Mouse (Mus musculus) hindbrain, postnatal 0 days (tissue): ENCODE data around the gene Tmem175. TPM values are rescaled to one million over a fixed set of nuclear protein-coding genes. Genes with fewer than 3 reads are reported as not detected.

Experiments used
- ATAC-seq: fragments of 200-750 bp; cut with Nextera tagmentation; 2 replicates; pipeline ENCODE4 v1.8.0; 2017; ENCODE audit warnings: mild to moderate bottlenecking, moderate TSS enrichment, moderate library complexity
- DNase-seq: peaks from one replicate; pipeline ENCODE4 v3.0.0-alpha.2; 2015; ENCODE audit warnings: low spot score
- H3K27ac ChIP-seq: fragments of 300-500 bp; sonication (generic); 2 replicates; pipeline ENCODE4 v1.5.1; 2014; ENCODE audit warnings: mild to moderate bottlenecking
- H3K27me3 ChIP-seq: fragments of 300-500 bp; sonication (generic); 2 replicates; pipeline ENCODE4 v1.6.1; 2014; ENCODE audit warnings: low read length, mixed read lengths; ENCODE audit not compliant: insufficient read depth
- H3K36me3 ChIP-seq: fragments of 300-500 bp; sonication (generic); 2 replicates; pipeline ENCODE4 v1.6.1; 2014; ENCODE audit warnings: low read length, mixed read lengths; ENCODE audit not compliant: insufficient read depth
- H3K4me1 ChIP-seq: fragments of 300-500 bp; sonication (generic); 2 replicates; pipeline ENCODE4 v1.6.1; 2014; ENCODE audit warnings: antibody characterized with exemption, low read length, mixed read lengths; ENCODE audit not compliant: insufficient read depth
- H3K4me2 ChIP-seq: fragments of 300-500 bp; sonication (generic); 2 replicates; pipeline ENCODE4 v1.6.1; 2014; ENCODE audit warnings: low read depth, mild to moderate bottlenecking, low read length, moderate library complexity, mixed read lengths
- H3K4me3 ChIP-seq: fragments of 300-500 bp; sonication (generic); 2 replicates; pipeline ENCODE4 v1.5.1; 2014; ENCODE audit warnings: low read length
- H3K9ac ChIP-seq: fragments of 300-500 bp; sonication (generic); replicated peaks from 2 replicates; pipeline ENCODE4 v1.6.1; 2014; ENCODE audit warnings: mild to moderate bottlenecking, low read length, moderate library complexity, mixed read lengths
- H3K9me3 ChIP-seq: fragments of 300-500 bp; sonication (generic); 2 replicates; pipeline ENCODE4 v1.6.1; 2016; ENCODE audit warnings: low read length, mixed read lengths
- CTCF ChIP-seq: IDR thresholded peaks from 2 replicates; pipeline ENCODE4 v1.5.1; 2016; ENCODE audit warnings: antibody characterized with exemption, control low read depth, low read depth
- WGBS: fragments of 180-500 bp; shearing (Covaris S2); extraction: QIAGEN DNeasy Blood & Tissue Kit; methylation state at CpG from one replicate; pipeline ENCODE4 v1.1.7; 2014; 5-methylcytosine and 5-hydroxymethylcytosine counted together
- polyA plus RNA-seq: library from polyadenylated mRNA; unstranded; fragments of >200 nt; fragmentation: Nextera tagmentation; extraction: Ambion mirVana; gene quantifications from 2 replicates; pipeline ENCODE4 v1.2.1, GENCODE M21; 2015
- total RNA-seq: library from RNA; depleted of rRNA; stranded (reverse); fragments of >200 nt; gene quantifications from 2 replicates; pipeline ENCODE4 v1.2.3, GENCODE M21; 2014; rRNA removed

Tmem175 gene
- 43.6 and 50.0 TPM in 2 replicates for total RNA-seq
- polyA plus RNA-seq, result 38.7 and 40.6 TPM in 2 replicates

DNA sequence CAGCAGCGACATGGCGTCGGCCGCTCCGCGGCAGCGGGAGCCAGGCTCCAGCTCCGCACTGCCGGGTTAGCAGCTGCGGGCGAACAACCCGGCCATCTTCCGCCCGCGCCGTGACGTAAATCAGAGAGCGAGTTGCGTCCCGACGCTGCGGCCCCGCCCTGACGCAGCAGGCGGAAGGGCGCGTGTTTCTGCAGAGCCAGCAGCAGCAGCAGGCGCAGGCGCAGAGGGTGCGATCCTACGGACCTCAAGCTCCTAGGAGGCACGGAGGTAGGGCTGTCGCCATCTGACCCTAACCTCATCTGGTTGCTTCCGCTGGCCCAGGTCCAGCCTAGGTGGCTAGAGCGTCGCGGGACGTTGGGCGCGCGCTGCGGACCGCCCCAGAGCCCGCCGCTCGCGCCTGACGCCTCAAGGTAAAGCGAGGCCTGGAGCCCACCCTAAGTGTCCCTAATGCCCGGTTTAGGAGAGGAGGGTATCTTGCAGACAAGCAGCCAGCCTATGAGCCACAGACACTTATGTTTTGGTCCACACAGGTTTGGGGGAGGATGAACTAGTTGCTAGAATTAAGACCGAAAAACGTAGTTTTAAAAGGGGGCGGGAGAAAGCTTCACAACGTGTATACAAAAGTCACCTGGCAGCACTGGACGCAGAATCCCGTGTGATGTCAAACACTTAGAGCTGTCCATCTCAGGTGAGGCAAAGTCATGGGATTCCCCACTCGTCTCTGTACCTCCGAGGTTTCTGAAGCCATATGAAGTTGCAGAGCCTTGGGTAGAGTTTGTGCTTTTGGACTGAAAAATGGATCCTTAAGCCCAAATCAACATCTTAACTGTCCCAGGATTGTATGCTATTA lies at the start of gene Tmem175, which contains the start of gene Gak:
TSS of gene Tmem175 (plus strand) at position 137 of the 850 bp plus-strand sequence.
TSS of gene Gak (minus strand) at position 122 of the 850 bp plus-strand sequence.
- Histone ChIP-seq H3K4me3 (peak within 1 kb of the TSS; percentile 71), H3K36me3 (no peaks in the 10 kb centered on the region), H3K27ac (peak within 1 kb of the TSS; percentile 88), H3K9ac (peak within 1 kb of the TSS; percentile 83), H3K27me3 (no peaks in the 10 kb centered on the region), H3K4me2 (peak within 1 kb of the TSS; percentile 85), H3K9me3 (no peaks in the 10 kb centered on the region), H3K4me1 (peaks cover 16% of the 10 kb centered on the region)
- WGBS, result under 1% methylated on average over 58 of the region's 58 CpGs
- no peak for TF ChIP-seq CTCF
- ATAC-seq (peak; percentile 97), DNase-seq (peak; percentile 98)

DNA sequence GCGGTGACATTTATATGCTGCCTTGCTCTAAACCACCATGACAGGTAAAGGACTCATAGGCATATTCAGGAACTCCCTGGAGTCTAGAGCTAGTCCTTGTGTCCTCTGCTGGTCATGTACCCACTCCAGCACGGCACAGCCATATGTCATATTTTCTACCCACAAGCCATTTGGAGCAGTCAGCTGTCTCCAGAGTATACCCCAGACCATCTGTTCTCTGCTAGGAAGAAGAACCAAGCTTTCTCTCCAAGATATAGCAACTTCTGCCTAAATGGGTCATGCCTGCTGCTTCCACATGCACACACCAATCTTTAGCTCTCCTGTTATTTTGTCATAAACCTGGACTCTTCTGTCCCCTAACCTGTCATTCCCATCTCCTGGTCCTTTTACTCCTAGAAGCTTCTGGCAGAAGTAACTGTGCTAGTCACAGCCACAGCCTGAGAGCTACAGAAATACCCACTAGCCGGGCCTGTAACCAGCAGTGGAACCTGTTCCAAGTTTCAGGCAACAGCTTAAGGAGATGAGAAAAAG lies 48.1 kb upstream of the Tmem175 start:
- Histone ChIP-seq H3K27ac (peak overlapping the region; percentile 56; the same call in 1 of the 2 replicates), H3K36me3 (peaks cover 64% of the 10 kb centered on the region), H3K4me3 (no peak overlapping the region), H3K4me1 (no peaks in the 10 kb centered on the region), H3K9ac (no peak overlapping the region), H3K9me3 (no peaks in the 10 kb centered on the region), H3K27me3 (no peaks in the 10 kb centered on the region), H3K4me2 (no peak overlapping the region)
- ATAC-seq, result peak; percentile 92
- TF ChIP-seq CTCF, result no peak
- WGBS, result 68% methylated on average over 3 of the region's 3 CpGs
- peak; percentile 60 for DNase-seq

- WGBS, result 91% methylated on average over 1 of the region's 1 CpGs
- Histone ChIP-seq H3K4me1 (no peaks in the 10 kb centered on the region), H3K4me3 (no peak overlapping the region), H3K27me3 (no peaks in the 10 kb centered on the region), H3K36me3 (peaks cover 79% of the 10 kb centered on the region), H3K9me3 (no peaks in the 10 kb centered on the region), H3K27ac (no peak overlapping the region), H3K9ac (no peak overlapping the region), H3K4me2 (no peak overlapping the region)
- ATAC-seq (no peak), DNase-seq (no peak)
- no peak for TF ChIP-seq CTCF
Observed at GRCm38 (mm10) chr5:108599923-108600322, 29.6 kb upstream of the Tmem175 start.

DNA sequence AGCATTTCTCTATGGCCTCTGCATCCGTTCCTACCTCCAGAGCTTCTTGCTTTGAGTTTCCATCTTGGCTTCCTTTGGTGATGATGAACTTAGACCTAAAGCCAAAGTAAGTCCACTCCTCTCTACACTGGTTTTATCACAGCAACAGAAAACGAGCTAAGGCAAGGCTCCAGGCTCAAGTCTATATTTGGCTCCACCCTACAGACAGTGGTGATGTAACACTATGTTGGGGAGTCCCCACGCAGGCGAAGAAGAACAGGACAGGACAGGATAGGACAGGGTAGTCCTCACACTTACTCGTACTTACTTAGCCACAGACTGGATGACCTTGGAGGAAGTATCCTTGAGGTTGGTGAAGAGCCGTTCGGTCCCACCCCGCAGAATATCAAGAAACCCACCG lies 27.0 kb upstream of the Tmem175 start:
- DNase-seq (no peak), ATAC-seq (no peak)
- H3K4me2 ChIP-seq, result no peak overlapping the region
- no peak for TF ChIP-seq CTCF
- no peaks in the 10 kb centered on the region for H3K27me3 ChIP-seq
- no peak overlapping the region for H3K27ac ChIP-seq
- H3K9ac ChIP-seq, result no peak overlapping the region
- H3K9me3 ChIP-seq, result no peaks in the 10 kb centered on the region
- no peak overlapping the region for H3K4me3 ChIP-seq
- peaks cover 74% of the 10 kb centered on the region for H3K36me3 ChIP-seq
- H3K4me1 ChIP-seq, result no peaks in the 10 kb centered on the region
- WGBS, result 96% methylated on average over 9 of the region's 9 CpGs

GRCm38 (mm10) chr5:108610426-108610825 lies 19.1 kb upstream of the Tmem175 start:
- ATAC-seq (no peak), DNase-seq (no peak)
- Histone ChIP-seq H3K4me3 (no peak overlapping the region), H3K4me2 (no peak overlapping the region), H3K4me1 (no peaks in the 10 kb centered on the region), H3K9ac (no peak overlapping the region), H3K27me3 (no peaks in the 10 kb centered on the region), H3K9me3 (no peaks in the 10 kb centered on the region), H3K36me3 (peaks cover 66% of the 10 kb centered on the region), H3K27ac (no peak overlapping the region)
- TF ChIP-seq CTCF, result no peak
- 95% methylated on average over 1 of the region's 1 CpGs for WGBS

GRCm38 (mm10) chr5:108621870-108622269 lies 7.7 kb upstream of the Tmem175 start:
- H3K36me3 ChIP-seq, result peaks cover 38% of the 10 kb centered on the region
- H3K4me1 ChIP-seq, result 0 out of 2 replicates have a peak, but pooled peaks cover 3% of the 10 kb centered on the region
- H3K27ac ChIP-seq, result no peak overlapping the region
- DNase-seq (no peak), ATAC-seq (no peak)
- no peak overlapping the region for H3K9ac ChIP-seq
- 71% methylated on average over 2 of the region's 2 CpGs for WGBS
- no peaks in the 10 kb centered on the region for H3K9me3 ChIP-seq
- no peaks in the 10 kb centered on the region for H3K27me3 ChIP-seq
- TF ChIP-seq CTCF, result no peak
- H3K4me3 ChIP-seq, result no peak overlapping the region
- no peak overlapping the region for H3K4me2 ChIP-seq
